Mouse (Mus musculus) kidney, adult 2 months (tissue): Measurements from ENCODE around the gene Gpank1.

Experiments used
- CTCF ChIP-seq: fragments of 200-500 bp; conservative IDR thresholded peaks from 2 replicates; pipeline ENCODE4 v1.5.1; 2011; ENCODE audit warnings: low read depth, mild to moderate bottlenecking, control low read depth, low read length, moderate library complexity, mixed read lengths; ENCODE audit not compliant: insufficient read depth, insufficient read length
- POLR2A ChIP-seq: fragments of 200-500 bp; IDR thresholded peaks from one replicate; pipeline ENCODE4 v1.6.1; 2011; ENCODE audit warnings: low read depth, low read length, control low read depth

DNA sequence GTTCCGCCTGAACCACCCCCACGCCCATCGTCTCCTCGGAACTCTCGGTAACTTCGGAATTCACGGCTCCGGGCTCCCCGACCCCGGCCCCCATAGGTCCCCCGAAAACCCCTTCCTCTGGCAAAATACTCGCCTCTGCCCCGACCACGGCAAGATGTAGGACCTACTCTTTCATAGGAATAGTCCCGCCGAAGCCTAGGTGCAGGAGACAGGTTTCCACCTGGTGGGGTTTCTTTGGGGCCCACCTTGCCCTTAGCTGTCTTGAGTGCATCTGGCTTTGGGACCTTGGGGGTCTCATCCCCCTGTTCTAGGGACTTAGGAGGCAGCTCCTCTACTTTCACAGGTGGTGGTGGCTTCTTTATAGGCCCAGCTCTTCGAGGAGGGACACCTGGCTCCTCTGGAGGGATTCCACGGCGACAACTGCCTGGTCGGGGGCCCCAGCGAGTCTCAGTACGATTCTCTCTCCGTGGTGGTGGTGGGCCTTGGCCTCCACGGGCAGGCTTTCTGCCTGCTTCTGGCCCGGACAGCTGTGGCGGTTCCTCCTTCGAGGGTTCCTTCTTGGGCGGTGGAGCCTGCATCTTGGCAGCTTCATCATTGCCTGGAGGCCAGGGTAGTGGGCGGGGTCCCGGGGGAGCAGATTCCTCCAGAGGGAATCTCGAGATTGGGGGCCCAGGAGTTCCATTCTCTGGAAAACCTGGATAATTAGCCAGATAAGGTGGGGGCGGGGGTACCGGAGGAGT, 35.4 kb downstream of the Gpank1 start:
- TF ChIP-seq CTCF = no peak
- TF ChIP-seq POLR2A = no peak
